In the genomic region with DNA sequence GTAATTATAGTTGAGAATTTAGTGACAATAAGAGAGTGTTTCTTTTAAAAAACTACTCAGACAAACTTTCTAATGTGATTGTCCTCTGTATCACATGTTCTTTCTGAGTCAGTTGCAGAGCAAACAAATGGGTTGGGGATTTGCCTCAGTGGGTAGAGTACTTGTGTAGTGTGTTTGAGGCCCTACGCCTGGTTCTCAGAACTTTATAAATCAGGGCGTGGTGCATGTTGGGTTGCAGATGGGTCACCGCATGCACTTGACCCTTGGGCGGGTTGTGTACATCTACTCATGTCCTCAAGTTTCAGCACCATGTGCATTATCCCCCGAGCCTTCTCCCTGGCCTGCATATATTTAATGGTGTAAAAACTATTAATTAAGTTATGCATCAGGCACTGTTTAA, we compare ENCODE assay signal across 21 mouse cellular contexts.
"Had no signal": no experiment of that assay in that cellular context is flagged by ENCODE, and none has a peak within 500 bp of the region (broad histone marks: within the 10 kb centered on the region; RNA-seq: fewer than 3 reads in every experiment).

No protein-coding gene starts in this region.

- DNase-seq: kidney, adult 18-20 months; kidney, postnatal 14 days; layer of hippocampus, postnatal 36 days; left cerebral cortex, postnatal 4 days; lung, adult 2 months; lung, postnatal 14 days; right cerebral cortex, adult 18-20 months; right cerebral cortex, postnatal 14 days; right cerebral cortex, postnatal 4 days; thymus, adult 18-20 months; thymus, postnatal 36 days had no signal

- ATAC-seq: midbrain, embryonic 15.5 days had no signal

- H3K9ac ChIP-seq: limb, embryonic 12.5 days; limb, embryonic 15.5 days; midbrain, embryonic 12.5 days; midbrain, embryonic 15.5 days; neural tube, embryonic 12.5 days; neural tube, embryonic 15.5 days; stomach, embryonic 15.5 days had no signal

- H3K36me3 ChIP-seq: limb, embryonic 12.5 days; limb, embryonic 15.5 days; midbrain, embryonic 12.5 days; midbrain, embryonic 15.5 days; neural tube, embryonic 12.5 days; neural tube, embryonic 15.5 days; stomach, embryonic 15.5 days had no signal

- H3K27ac ChIP-seq: layer of hippocampus, adult 2 months; left cerebral cortex, adult 2 months; limb, embryonic 12.5 days; limb, embryonic 15.5 days; macrophage; midbrain, embryonic 12.5 days; midbrain, embryonic 15.5 days; neural tube, embryonic 12.5 days; neural tube, embryonic 15.5 days; stomach, embryonic 15.5 days had no signal

- H3K4me1 ChIP-seq: limb, embryonic 12.5 days; midbrain, embryonic 12.5 days; midbrain, embryonic 15.5 days; neural tube, embryonic 12.5 days; neural tube, embryonic 15.5 days had no signal

- H3K4me3 ChIP-seq: layer of hippocampus, adult 2 months; left cerebral cortex, adult 2 months; limb, embryonic 12.5 days; limb, embryonic 15.5 days; midbrain, embryonic 12.5 days; midbrain, embryonic 15.5 days; neural tube, embryonic 12.5 days; neural tube, embryonic 15.5 days; stomach, embryonic 15.5 days had no signal

- H3K9me3 ChIP-seq: limb, embryonic 12.5 days; limb, embryonic 15.5 days; midbrain, embryonic 12.5 days; midbrain, embryonic 15.5 days; neural tube, embryonic 12.5 days; neural tube, embryonic 15.5 days; stomach, embryonic 15.5 days had no signal

- H3K4me2 ChIP-seq: limb, embryonic 12.5 days; limb, embryonic 15.5 days; midbrain, embryonic 12.5 days; midbrain, embryonic 15.5 days; neural tube, embryonic 12.5 days; neural tube, embryonic 15.5 days; stomach, embryonic 15.5 days had no signal

- H3K27me3 ChIP-seq: limb, embryonic 12.5 days; limb, embryonic 15.5 days; midbrain, embryonic 12.5 days; midbrain, embryonic 15.5 days; neural tube, embryonic 12.5 days; neural tube, embryonic 15.5 days; stomach, embryonic 15.5 days had no signal
